Mouse (Mus musculus): ENCODE data around the gene Nell2. TPM values are rescaled to one million over a fixed set of nuclear protein-coding genes. Genes with fewer than 3 reads are reported as not detected.

Nell2 gene
- total and polyA plus RNA-seq, 3 experiments: 0.30 to 6.9 (median 2.0) TPM

DNA sequence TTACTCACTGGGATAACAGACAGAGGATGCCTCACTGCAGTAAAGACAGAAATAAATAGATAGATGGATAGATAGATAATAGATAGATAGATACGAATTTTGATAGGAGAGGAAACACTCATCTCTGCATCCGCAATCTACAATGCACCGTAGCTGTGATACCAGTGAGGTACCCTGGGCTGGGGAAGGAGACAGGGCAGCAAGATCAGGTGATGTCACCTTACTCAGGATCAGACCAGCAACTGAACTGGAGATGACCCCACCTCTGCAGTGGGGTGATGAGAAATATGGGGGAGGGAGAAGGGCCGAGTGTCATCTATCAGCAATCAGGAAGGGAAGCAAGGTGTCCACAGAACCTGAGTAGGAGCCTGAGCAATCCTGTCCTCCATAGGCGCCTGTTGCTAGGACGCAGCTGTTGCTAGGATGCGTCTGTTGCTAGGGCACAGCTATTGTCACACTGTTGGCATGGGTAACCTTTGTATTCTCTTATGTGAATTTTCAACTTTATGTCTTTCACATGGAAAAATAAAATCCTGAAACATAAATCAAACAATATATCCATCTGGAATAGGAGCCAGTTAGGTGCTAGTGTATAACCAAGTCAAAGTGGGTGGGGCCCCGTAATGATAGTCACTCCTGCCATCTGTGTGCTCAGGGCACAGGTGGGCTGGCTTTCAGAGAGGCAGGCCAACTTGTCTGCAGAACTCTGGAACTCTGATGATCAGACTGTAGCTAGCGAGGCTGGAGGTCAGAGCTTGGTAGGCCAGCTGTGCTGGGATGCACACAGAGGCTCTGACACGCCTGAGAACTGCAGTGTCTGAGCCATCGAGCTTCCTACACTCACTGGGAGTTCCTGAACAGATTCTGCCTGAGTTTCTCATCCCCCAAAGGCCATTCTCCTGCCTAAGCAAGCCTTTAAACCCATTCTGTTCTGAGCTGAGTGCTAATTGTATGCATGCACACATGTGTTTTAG lies 193.7 kb downstream of the Nell2 start:
- no peak for DNase-seq

DNA sequence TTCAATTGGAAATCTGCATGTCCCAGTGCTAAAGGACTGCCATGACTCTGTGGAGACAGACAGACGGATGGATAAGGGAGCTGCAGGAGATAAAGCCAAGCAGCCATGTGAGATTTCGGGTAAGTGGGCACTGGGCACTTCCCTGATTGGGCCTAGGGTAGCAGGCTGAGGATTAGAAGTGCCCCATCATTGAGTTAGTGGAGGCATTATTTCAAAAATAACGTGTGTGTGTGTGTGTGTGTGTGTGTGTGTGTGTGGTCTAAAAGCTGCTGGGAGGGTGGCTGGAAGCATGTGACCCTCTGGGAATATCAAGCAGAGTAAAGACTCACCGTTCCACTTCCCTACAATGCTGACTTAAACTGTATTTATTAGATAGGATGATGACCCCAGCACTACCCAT lies 195.1 kb downstream of the Nell2 start:
- DNase-seq: no peak

DNA sequence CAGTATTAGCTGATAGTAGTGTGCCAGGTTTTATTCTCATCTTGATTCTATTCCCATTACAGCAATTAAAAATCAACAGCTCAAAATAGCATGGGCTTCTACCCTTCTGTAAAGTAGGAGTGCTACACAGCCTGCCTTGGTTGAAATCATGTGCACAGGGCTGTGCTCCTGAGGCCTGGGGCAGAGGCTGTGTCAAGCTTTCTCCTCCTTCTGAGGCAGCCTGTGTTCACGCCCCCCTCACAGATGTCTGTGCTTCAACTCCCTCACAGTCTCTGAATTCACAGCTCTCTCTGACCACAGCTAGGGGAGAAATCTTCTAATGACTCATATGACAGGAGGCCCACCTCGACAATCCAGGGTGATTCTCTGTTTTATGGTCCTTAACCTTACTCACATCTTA lies 197.4 kb downstream of the Nell2 start:
- no peak for DNase-seq

DNA sequence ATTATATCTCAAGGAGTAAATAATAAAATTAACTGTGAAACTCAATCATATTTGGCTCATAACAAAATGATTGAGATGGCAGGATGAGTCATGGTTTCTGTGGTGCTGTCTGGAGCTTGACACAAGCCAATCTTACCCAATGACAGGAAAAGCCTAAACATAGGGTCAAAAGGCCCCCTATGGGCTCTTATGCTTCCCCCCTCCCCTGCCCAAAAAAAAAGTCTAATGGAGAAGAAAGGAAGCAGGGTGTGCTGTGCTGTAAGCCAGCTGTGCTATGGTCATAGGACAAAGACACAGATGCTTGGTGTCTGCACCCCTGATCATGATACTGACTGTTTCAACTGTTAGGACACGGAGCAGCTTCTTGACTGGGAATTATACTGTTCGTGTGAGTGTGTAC lies 205.6 kb downstream of the Nell2 start:
- DNase-seq: no peak

DNA sequence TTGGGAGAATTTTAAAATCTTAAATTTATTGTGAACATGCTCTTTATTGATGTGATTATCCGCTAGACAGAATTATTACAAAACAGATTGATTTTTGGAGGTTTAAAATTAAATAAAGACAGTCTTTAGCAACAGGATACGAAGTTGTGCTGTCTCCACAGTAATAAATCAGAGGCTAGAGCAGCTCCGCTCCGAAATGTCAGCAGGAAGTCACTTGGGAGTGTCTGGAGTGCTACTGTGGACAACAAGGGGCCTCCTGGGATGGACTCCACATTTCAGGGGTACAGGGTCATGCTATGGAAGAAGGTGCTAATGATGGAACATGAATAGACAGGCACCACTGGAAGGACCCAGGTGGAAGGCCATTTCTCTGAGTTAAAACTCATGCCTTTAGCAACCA lies 211.7 kb downstream of the Nell2 start:
- DNase-seq: no peak

DNA sequence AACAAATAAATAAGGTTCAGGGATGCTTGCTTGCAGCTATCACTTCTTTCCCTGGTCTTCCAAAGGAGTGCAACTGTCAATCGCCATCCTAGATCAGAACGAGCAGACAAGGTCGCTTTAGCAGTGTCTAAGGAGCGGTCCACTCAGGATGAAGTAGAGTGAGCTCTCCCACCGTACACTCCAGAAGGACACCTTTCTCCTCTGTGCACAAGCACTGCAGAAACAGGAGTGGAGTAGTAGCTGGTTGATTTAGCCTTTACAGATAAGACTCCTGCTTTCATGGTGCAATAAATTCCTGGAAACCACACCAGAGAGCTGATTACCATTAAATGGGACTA lies 213.6 kb downstream of the Nell2 start:
- DNase-seq: no peak

DNA sequence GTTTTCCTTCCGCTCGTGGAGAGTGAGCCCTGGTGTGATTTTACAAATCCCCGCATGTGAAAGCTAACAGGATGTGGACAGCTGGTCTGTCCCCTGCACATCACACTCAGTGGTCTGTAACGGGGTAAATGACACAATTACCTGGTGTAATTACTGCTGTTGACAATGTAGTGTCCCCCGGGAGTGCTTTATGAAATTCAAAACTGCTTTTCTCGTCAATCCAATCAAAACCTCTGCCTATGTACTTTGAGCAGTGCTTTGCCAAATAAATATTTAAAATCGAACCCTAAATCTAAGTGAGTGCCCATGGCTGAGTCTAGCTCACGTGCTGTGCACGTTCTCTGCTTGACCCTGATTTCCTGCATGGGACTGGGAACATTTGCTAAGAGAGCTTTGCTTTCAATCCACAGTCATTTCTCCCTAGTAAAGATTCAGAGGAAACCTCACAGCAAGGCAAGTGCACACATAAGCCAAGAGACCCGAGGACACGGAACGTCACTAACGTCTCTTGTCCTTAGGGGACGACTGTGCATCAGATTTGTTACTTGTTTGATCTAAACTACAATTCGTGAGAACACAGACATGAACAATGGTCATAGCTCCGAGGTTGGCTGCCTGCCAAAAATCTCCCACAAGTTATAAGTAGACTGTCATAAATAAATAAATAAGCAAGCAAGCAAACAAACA lies 214.1 kb downstream of the Nell2 start:
- peak; percentile 11 for DNase-seq

DNA sequence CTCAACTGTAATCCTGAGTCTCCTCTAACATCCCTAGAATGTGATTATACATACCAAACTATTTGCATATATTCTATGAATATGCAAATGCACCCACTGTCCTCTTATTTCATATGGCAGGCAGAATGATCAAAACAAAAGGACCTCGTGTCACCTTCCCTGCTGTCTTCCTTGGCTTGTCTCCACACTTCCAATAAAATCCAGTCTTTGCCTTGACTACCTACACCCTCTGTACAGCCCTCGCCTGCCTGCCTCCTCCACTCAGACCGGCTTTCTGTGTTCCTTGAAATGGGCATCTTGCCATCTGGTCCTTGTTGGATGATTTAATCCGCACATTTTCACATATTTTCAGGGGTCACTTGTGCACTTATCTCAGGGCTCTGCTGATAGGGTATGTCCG lies 215.1 kb downstream of the Nell2 start:
- DNase-seq: no peak

DNA sequence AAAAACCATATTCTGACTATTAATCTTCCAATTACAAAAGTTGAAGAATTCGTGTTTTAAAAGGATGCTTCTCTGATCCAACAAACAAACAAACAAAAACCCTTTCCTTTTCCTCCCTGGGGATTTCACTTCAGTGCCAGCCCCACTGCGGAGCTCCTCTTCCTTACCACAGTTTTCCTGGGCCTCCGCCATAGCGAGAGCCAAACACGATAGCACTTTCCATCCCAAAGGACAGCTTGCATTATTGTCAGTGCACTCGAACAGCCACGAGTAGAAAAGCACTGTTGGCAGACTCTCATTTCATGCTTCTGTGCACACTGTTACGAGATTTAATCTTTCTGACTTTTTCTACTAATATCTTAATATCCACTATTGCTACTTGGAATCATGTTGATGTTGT lies 224.3 kb downstream of the Nell2 start:
- no peak for DNase-seq

DNA sequence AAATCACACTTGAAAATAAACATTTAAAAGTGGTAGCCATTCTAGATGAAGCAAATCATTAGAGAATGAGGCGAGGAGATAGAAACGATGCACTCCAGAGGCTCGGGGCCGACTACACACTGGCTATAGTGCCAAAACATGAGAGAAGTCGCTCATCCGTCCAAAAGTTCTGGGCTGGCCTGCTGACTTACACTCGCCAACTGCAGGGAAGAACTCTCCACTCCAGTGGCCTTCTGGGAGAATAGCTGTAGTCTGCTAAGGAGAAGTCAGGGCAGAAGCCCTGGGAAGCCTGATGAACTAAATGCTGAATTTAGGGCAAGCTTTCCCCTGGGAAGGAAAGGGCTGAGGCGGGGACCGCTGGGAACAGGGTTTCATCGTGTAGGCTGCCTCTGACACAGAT lies 231.8 kb downstream of the Nell2 start:
- no peak for DNase-seq

DNA sequence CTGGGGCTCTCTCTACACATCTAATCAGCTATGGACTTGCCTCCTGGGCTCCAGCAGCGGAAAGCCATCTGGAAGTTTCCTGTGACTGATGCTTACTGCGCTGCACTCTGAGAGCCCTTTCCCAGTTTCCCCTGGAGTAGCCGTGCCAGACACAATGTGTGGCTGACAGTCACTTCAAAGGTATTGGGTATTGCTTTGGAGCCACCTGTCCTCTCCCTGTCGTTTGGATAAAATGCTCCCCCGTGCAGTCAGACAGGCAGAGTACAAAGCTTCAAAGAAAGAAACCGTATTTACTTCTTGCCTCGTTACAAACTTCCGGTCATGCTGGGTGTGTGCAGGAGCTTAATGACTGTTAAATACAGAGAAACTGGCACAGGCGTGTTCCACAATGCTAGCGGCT lies 239.3 kb downstream of the Nell2 start:
- no peak for DNase-seq

DNA sequence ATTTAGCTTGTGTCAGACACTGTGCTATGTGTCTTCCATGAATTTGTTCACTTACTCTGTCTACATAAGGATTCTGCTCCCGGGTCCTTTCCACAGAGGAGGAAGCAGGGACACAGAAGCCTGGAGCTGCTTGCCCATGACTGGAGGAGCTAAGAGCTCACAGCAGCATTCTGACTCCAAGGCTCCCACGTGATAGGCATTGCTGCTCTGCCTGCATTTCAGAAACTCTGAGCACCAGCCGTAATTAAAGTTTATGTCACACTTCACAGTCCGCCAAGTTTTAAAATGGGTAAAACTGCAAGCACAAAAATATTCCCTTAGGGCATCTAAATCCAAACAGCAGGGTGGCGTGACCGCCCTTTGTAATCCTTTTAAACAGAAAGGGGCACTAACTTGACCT lies 243.2 kb downstream of the Nell2 start:
- DNase-seq: no peak

DNA sequence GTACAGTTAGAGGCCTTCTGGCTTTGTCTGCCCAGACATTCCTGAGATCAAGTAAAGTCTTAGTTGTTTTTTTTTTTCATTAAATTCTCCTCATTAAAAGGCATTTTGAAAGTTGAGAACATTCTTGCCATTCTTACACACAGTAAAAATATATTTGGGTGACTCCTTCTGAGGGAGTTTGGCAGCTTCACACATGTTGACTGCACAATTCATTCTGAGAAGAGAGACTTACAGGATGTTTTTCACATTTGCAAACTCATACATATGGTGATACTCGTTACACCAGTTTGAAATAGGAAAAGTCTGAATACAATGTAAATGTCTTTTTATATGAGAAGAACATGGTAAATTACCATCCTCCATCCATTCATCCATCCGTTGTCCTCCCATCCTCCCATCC lies 247.4 kb downstream of the Nell2 start:
- no peak for DNase-seq

DNA sequence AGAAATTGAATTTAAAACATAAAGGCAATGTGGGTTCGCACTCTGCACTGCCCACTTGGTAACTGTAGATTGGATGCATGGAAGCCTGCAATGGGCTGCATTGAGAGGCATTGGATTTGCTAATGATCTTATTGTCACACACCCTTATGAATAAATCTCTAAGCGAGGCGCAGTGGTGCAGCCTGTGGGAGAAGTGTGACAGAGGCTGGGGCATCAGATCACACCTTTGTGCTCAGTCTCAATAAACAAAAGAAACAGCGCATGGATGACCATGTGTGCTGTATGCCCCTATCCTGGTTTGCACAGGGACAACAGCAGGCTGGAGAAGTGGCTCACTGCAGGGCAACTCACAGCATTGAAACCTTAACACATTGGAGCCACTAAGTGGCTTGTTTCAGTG lies 250.4 kb downstream of the Nell2 start:
- DNase-seq: no peak

DNA sequence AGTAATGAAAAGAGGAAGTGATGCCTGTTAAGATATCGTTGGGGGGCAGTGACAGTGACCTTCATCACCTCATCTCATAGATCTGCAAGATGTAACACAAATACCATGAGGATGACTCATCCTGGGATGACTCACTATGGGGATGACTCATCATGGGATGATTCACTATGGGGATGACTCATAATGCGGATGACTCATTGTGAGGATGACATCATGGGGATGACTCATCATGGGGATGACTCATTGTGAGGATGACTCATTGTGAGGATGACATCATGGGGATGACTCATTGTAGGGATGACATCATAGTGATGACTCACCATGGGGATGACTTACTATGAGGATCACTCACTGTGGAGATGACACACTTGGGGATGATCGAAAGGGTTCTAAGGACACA lies 251.8 kb downstream of the Nell2 start:
- DNase-seq: no peak

DNA sequence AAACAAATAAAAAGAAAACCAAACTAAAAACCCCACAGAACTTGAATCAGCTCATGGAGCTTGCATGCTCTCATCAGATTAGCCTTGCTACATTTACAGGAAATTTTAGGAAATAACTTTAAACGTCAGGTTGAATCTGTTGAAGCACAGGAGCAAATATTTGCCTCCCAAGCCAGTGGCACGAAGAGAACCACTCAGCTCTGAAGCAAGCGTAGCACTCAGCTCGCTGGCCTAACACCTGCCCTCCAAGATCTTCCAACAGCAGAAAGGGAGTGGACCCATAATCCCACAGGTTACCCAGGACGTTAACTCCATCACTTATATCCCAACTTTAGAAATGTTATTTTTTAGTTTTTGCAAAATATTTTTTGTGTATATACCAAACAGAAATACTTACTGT lies 252.8 kb downstream of the Nell2 start:
- DNase-seq: no peak

DNA sequence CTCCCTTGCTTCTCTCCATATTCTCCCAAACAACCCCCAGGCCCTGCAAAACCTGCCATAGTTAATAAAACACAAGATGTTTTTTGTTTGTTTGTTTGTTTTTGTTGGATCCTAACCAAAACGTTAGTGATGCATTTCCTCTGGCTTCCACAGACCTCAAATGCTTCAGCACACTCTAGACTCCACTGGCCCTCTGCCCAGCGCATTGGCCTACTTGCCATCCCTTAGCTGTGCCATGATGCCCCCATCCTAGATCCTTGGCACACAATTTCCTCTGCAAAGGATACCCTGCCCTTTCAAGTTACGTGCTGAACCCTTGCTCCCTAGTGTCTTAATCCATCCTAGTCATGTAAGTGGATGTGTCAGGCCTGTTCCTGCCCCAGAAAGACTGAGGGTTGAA lies 255.1 kb downstream of the Nell2 start:
- DNase-seq: no peak

DNA sequence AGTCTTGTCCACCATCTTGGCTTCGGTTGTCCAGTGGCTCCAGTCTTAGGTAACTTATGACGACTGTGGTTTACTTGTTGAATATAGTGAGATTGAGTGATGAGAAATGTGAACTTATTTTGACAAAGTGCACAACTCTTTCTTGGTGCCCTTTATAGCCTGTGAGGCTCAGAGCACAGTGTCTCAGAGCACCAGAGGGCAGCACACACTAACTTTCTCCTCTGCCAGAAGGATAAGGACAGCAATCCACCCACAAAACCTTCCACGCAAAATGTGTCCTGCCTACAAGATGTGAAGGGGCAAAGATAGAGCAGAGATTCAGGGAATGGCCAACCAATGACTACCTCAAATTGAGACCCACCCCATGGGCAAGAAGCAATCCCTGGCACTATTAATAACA lies 256.2 kb downstream of the Nell2 start:
- peak; percentile 38 for DNase-seq

DNA sequence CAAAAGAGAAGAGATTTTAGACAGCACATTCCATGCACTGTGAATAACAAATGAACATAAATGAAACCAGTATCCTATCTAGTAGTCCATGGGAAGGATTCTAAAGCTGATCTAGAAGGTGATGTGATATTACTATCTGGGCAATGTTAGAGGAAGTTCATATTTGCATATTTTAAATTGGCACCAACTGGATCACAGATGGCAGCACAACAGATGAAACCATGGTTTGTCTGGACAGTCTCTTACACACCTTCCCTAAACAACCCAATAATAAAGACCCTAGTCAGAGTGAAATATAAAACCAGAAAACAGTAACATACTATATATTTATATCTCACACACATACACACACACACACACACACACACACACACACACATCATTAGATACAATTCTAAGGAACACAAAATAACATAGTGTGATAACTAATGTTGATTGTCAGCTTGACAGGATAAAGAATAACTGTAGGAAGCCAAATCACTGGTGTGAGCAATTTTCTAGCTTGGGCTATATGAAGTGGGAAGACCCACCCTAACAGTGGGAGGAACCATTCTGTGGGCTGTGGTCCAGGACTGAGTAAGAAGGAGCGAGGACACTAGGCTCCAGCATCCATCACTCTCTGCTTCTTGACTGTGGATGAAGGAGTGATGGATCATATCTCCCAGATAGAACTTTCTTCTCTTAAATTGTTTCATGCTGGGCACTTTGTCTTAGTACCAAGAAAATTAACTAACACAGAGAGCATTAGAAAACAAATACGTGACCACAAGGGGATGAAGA lies 268.5 kb downstream of the Nell2 start:
- no peak for DNase-seq

DNA sequence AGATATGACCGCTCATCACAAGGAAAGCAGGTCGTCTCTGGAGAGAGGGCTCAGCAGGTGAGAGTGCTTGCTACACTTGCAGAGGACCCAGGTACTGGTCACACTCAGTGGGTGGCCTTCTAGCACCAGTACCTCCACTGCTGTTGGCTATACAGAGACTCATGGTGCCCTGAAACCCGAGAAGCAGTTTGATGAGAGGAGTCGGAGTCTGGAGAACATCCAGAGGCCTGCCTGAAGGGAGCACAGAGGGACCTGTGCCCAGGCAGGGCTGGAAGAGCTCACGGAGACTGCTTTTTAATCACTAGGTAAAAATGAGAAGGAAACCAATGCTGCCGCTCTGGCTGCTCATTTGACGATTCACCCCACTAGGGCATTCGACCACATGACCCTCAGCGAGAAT lies 271.2 kb downstream of the Nell2 start:
- DNase-seq: no peak

DNA sequence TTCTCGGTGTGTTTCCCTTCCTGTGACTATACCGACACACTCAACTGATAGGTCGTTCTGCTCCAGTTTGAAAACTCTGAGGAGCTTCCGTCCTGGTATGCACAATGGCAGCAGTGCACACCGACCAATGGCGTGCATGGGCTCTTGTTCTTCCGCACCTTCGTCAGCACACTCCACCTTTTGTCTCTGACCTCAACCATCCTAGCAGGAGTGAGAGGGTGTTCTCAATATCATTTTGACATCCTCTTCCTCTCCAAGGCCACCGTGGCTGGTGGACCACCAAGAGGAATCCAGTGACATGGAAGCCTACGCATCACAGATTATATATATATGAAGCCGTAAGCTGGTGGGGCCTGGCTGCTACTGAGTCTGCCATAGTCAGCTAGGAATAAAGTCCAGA lies 282.8 kb downstream of the Nell2 start:
- DNase-seq: no peak

DNA sequence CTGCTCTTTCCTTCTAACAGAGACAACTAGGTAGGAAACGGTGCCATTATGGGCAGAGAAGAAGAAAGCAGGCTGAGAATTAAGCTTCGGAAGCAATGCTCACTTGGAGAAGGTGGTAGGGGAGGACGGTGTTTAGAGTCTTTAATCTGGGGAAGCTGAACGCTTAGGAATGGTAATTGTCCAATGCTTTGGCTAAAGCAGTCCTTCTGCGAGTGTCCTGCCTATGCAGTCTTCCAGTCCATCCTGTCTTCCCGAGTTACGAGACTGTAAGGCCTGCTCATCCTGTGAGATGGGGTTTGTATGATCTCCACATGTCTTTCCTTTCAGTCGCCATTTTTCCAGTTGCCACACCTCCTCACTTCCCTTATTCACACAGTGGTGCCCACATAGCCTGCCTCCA lies 284.5 kb downstream of the Nell2 start:
- DNase-seq: no peak

DNA sequence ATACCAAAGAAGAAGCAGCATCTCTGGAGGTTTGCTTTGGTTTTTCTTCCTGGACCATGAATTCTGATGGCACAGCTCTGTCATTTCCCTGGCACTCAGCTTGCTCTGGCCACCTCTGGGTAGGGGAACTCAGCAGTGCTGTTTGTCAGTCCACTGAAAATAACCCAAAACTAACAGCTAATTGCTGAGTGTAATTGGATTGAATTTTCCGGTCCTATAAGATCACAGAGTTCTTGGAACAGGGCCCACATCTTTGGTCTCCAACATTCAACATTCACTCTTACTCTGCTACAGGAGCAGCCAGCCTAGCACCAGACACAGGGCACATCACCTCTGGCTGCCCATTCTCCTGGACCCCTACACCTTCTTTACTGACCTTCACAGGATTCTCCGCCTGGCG lies 287.2 kb downstream of the Nell2 start:
- no peak for DNase-seq

Measured in adrenal gland, adult 2 months (tissue).